Mouse (Mus musculus) lung, adult 2 months (tissue): ENCODE data around the gene Rxfp4.

Source experiments
- CTCF ChIP-seq: fragments of 200-500 bp; IDR thresholded peaks from 2 replicates; pipeline ENCODE4 v1.5.1; 2011; ENCODE audit warnings: mild to moderate bottlenecking, low read length, control low read depth; ENCODE audit not compliant: insufficient read depth
- POLR2A ChIP-seq: fragments of 200-500 bp; IDR thresholded peaks from 2 replicates; pipeline ENCODE4 v1.6.1; 2011; ENCODE audit warnings: low read depth, mild to moderate bottlenecking, control low read depth, low read length, borderline replicate concordance; ENCODE audit errors: extremely low read depth

DNA sequence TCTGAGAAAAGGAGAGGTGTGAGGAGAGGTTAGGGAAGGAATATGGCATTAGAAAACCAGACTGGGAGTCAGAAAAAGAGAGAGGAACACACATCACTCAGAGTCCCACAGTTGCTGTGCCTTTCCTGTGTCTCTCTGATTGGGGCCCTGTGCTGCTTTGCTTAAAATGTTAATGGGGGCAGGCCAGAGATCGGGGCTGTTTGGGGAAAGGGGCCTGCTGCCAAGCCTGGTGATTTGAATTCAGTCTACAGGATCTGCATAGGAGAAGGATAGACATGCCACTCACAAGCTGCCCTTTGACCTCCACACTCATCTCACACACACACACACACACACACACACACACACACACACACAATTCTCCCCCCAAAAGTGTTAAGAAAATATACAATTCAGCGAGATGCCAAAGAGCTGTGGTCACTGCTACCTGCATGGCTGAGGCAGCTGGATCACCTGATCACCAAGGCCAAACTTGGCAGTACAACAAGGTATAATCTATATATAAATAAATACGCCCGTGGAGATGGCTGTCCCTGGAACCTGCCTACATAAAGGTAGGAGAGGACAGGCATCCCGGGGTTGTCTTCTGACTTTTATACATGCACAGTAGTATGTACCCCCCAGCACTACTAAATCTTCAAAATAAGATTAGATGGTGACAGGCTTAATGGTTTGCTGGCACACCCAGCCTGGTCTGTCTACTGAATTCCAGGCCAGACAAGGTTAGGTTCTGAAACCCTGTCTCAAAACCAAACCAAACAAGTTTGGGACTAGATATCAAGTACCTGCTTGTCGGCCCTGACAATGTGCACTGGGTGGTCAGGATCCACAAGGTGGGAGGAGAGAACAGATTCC lies 801 bp upstream of the Rxfp4 start:
- TF ChIP-seq CTCF, result no peak
- TF ChIP-seq POLR2A, result no peak
